Mouse (Mus musculus) midbrain, embryonic 15.5 days (tissue): Measurements from ENCODE around the gene Gbp9. TPM values are rescaled to one million over a fixed set of nuclear protein-coding genes. Genes with fewer than 3 reads are reported as not detected.
"Not testable (repeated sequence)": the region's sequence is repeated elsewhere in the genome, so short reads cannot be mapped to it uniquely, and the experiment has no call there.

Experiments used
- ATAC-seq: fragments of 200-750 bp; cut with Nextera tagmentation; replicated peaks from 2 replicates; pipeline ENCODE4 v1.8.0; 2017; ENCODE audit warnings: moderate TSS enrichment
- H3K27ac ChIP-seq: fragments of 300-500 bp; sonication (generic); 2 replicates; pipeline ENCODE4 v1.5.1; 2015; ENCODE audit warnings: mild to moderate bottlenecking, inconsistent platforms
- H3K27me3 ChIP-seq: fragments of 300-500 bp; sonication (generic); replicated peaks from 2 replicates; pipeline ENCODE4 v1.6.1; 2015; ENCODE audit warnings: inconsistent platforms
- H3K36me3 ChIP-seq: fragments of 300-500 bp; sonication (generic); replicated peaks from 2 replicates; pipeline ENCODE4 v1.6.1; 2015; ENCODE audit warnings: inconsistent platforms
- H3K4me1 ChIP-seq: fragments of 300-500 bp; sonication (generic); 2 replicates; pipeline ENCODE4 v1.6.1; 2015; ENCODE audit warnings: inconsistent platforms
- H3K4me2 ChIP-seq: fragments of 300-500 bp; sonication (generic); 2 replicates; pipeline ENCODE4 v1.6.1; 2015; ENCODE audit warnings: inconsistent platforms, mild to moderate bottlenecking, moderate library complexity
- H3K4me3 ChIP-seq: fragments of 300-500 bp; sonication (generic); 2 replicates; pipeline ENCODE4 v1.5.1; 2015; ENCODE audit warnings: mild to moderate bottlenecking, inconsistent platforms
- H3K9ac ChIP-seq: fragments of 300-500 bp; sonication (generic); 2 replicates; pipeline ENCODE4 v1.6.1; 2015; ENCODE audit warnings: mild to moderate bottlenecking, inconsistent platforms
- H3K9me3 ChIP-seq: fragments of 300-500 bp; sonication (generic); 2 replicates; pipeline ENCODE4 v1.6.1; 2016; ENCODE audit warnings: inconsistent platforms
- WGBS: fragments of 180-500 bp; shearing (Covaris S2); methylation state at CpG from one replicate; pipeline ENCODE4 v1.1.7; 2015; ENCODE audit warnings: mixed read lengths; 5-methylcytosine and 5-hydroxymethylcytosine counted together
- polyA plus RNA-seq: library from polyadenylated mRNA; unstranded; fragments of >200 nt; fragmentation: Nextera tagmentation; extraction: Ambion mirVana; gene quantifications from 2 replicates; pipeline ENCODE4 v1.2.1, GENCODE M21; 2015

Gene Gbp9
- polyA plus RNA-seq, 1 experiment from 2014 or later, result 1.6 TPM

GRCm38 (mm10) chr5:105113656-105114055 lies 25.7 kb downstream of the Gbp9 start:
- no peak overlapping the region for H3K9ac ChIP-seq
- no peak overlapping the region for H3K4me3 ChIP-seq
- no peaks in the 10 kb centered on the region for H3K9me3 ChIP-seq
- H3K4me1 ChIP-seq, result no peaks in the 10 kb centered on the region
- no peak overlapping the region for H3K27ac ChIP-seq
- H3K36me3 ChIP-seq, result no peaks in the 10 kb centered on the region
- ATAC-seq, result no peak
- 96% methylated on average over 5 of the region's 5 CpGs for WGBS
- H3K27me3 ChIP-seq, result no peaks in the 10 kb centered on the region
- H3K4me2 ChIP-seq, result no peak overlapping the region

GRCm38 (mm10) chr5:105110271-105110852 lies 29.0 kb downstream of the Gbp9 start:
- 13% methylated on average over 4 of the region's 4 CpGs for WGBS
- H3K9me3 ChIP-seq, H3K4me2 ChIP-seq, ATAC-seq, H3K27me3 ChIP-seq, H3K36me3 ChIP-seq, H3K4me1 ChIP-seq, H3K4me3 ChIP-seq, H3K9ac ChIP-seq, H3K27ac ChIP-seq: not testable (repeated sequence)

GRCm38 (mm10) chr5:105109775-105110174 lies 29.6 kb downstream of the Gbp9 start:
- H3K4me3 ChIP-seq, H3K9ac ChIP-seq, H3K9me3 ChIP-seq, H3K4me2 ChIP-seq, H3K27ac ChIP-seq, H3K36me3 ChIP-seq, H3K27me3 ChIP-seq, ATAC-seq, H3K4me1 ChIP-seq: not testable (repeated sequence)
- 27% methylated on average over 1 of the region's 1 CpGs for WGBS

GRCm38 (mm10) chr5:105105689-105106088 lies 33.6 kb downstream of the Gbp9 start:
- whole genome bisulfite sequencing, result 89% methylated on average over 2 of the region's 2 CpGs

GRCm38 (mm10) chr5:105081900-105082299 lies 57.4 kb downstream of the Gbp9 start:
- no peaks in the 10 kb centered on the region for H3K36me3 ChIP-seq
- H3K9ac ChIP-seq, result no peak overlapping the region
- no peak for ATAC-seq
- no peak overlapping the region for H3K4me3 ChIP-seq
- H3K4me2 ChIP-seq, result no peak overlapping the region
- H3K4me1 ChIP-seq, result no peaks in the 10 kb centered on the region
- H3K9me3 ChIP-seq, result no peaks in the 10 kb centered on the region
- no peaks in the 10 kb centered on the region for H3K27me3 ChIP-seq
- H3K27ac ChIP-seq, result no peak overlapping the region

More at GRCm38 (mm10) chr5:105105689-105106088, 33.6 kb downstream of the Gbp9 start:
- not testable (repeated sequence) for H3K9ac ChIP-seq, H3K9me3 ChIP-seq, ATAC-seq, H3K4me3 ChIP-seq, H3K4me1 ChIP-seq, H3K36me3 ChIP-seq, H3K27ac ChIP-seq, H3K27me3 ChIP-seq, H3K4me2 ChIP-seq

- not testable (repeated sequence) for ATAC-seq, H3K4me3 ChIP-seq, H3K9me3 ChIP-seq, H3K27me3 ChIP-seq, H3K36me3 ChIP-seq, H3K9ac ChIP-seq, H3K4me2 ChIP-seq, H3K27ac ChIP-seq, H3K4me1 ChIP-seq
Observed at GRCm38 (mm10) chr5:105068356-105068755, 71.0 kb downstream of the Gbp9 start.

- H3K4me2 ChIP-seq, H3K27me3 ChIP-seq, ATAC-seq, H3K9me3 ChIP-seq, H3K27ac ChIP-seq, H3K36me3 ChIP-seq, H3K9ac ChIP-seq, H3K4me1 ChIP-seq, H3K4me3 ChIP-seq: not testable (repeated sequence)
- WGBS, result 78% methylated on average over 2 of the region's 2 CpGs
Observed at GRCm38 (mm10) chr5:105064443-105064842, 74.9 kb downstream of the Gbp9 start.

GRCm38 (mm10) chr5:105063321-105063720 lies 76.0 kb downstream of the Gbp9 start:
- Histone ChIP-seq H3K27ac (no peak overlapping the region), H3K4me2 (no peak overlapping the region), H3K27me3 (no peaks in the 10 kb centered on the region), H3K9me3 (no peaks in the 10 kb centered on the region), H3K36me3 (no peaks in the 10 kb centered on the region), H3K9ac (no peak overlapping the region), H3K4me1 (no peaks in the 10 kb centered on the region), H3K4me3 (no peak overlapping the region)
- ATAC-seq, result no peak
- 89% methylated on average over 1 of the region's 1 CpGs for WGBS

- 84% methylated on average over 2 of the region's 2 CpGs for WGBS
Observed at GRCm38 (mm10) chr5:105062403-105062802, 76.9 kb downstream of the Gbp9 start.

GRCm38 (mm10) chr5:105060224-105060623 lies 79.1 kb downstream of the Gbp9 start:
- WGBS, result 96% methylated on average over 2 of the region's 2 CpGs

More at GRCm38 (mm10) chr5:105062403-105062802, 76.9 kb downstream of the Gbp9 start:
- H3K27me3 ChIP-seq, H3K4me1 ChIP-seq, ATAC-seq, H3K27ac ChIP-seq, H3K36me3 ChIP-seq, H3K9me3 ChIP-seq, H3K9ac ChIP-seq, H3K4me3 ChIP-seq, H3K4me2 ChIP-seq: not testable (repeated sequence)

GRCm38 (mm10) chr5:105055279-105055678 lies 84.1 kb downstream of the Gbp9 start:
- Histone ChIP-seq H3K9ac (no peak overlapping the region), H3K27me3 (no peaks in the 10 kb centered on the region), H3K4me3 (no peak overlapping the region), H3K4me2 (no peak overlapping the region), H3K4me1 (no peaks in the 10 kb centered on the region), H3K36me3 (no peaks in the 10 kb centered on the region), H3K9me3 (no peaks in the 10 kb centered on the region), H3K27ac (no peak overlapping the region)
- ATAC-seq, result no peak; the same call in 1 of the 2 replicates
- WGBS, result 64% methylated on average over 2 of the region's 2 CpGs

More at GRCm38 (mm10) chr5:105060224-105060623, 79.1 kb downstream of the Gbp9 start:
- Histone ChIP-seq H3K4me1 (no peaks in the 10 kb centered on the region), H3K9me3 (no peaks in the 10 kb centered on the region), H3K27me3 (no peaks in the 10 kb centered on the region), H3K27ac (no peak overlapping the region), H3K4me2 (no peak overlapping the region), H3K36me3 (no peaks in the 10 kb centered on the region), H3K9ac (no peak overlapping the region), H3K4me3 (no peak overlapping the region)
- no peak for ATAC-seq

GRCm38 (mm10) chr5:105053471-105054169 lies 85.7 kb downstream of the Gbp9 start:
- not testable (repeated sequence) for H3K9ac ChIP-seq, H3K4me3 ChIP-seq, ATAC-seq, H3K36me3 ChIP-seq, H3K27ac ChIP-seq, H3K27me3 ChIP-seq, H3K4me2 ChIP-seq, H3K4me1 ChIP-seq, H3K9me3 ChIP-seq
- WGBS, result 90% methylated on average over 1 of the region's 1 CpGs

GRCm38 (mm10) chr5:105032362-105032761 lies 107.0 kb downstream of the Gbp9 start:
- 78% methylated on average over 2 of the region's 2 CpGs for WGBS
- Histone ChIP-seq H3K36me3 (no peaks in the 10 kb centered on the region), H3K4me3 (no peak overlapping the region), H3K4me2 (no peak overlapping the region), H3K9ac (no peak overlapping the region), H3K27me3 (no peaks in the 10 kb centered on the region), H3K27ac (no peak overlapping the region), H3K4me1 (no peaks in the 10 kb centered on the region), H3K9me3 (no peaks in the 10 kb centered on the region)
- ATAC-seq, result no peak
